Comparison of ENCODE assay signal across 13 mouse cellular contexts in genomic region chr2:34945580-34945979, GRCm38 (mm10). TPM values are rescaled to one million over a fixed set of nuclear protein-coding genes. Genes with fewer than 3 reads are reported as not detected.
"Had no signal": no experiment of that assay in that cellular context is flagged by ENCODE, and none has a peak within 500 bp of the region (broad histone marks: within the 10 kb centered on the region; RNA-seq: fewer than 3 reads in every experiment).

No protein-coding gene starts in this region.

- ATAC-seq: liver, embryonic 12.5 days had no signal

- H3K4me3 ChIP-seq: limb, embryonic 15.5 days; liver, embryonic 12.5 days; lung, embryonic 15.5 days; midbrain, embryonic 10.5 days; myocyte; stomach, embryonic 15.5 days had no signal

- H3K36me3 ChIP-seq: limb, embryonic 15.5 days; liver, embryonic 12.5 days; lung, embryonic 15.5 days; midbrain, embryonic 10.5 days; stomach, embryonic 15.5 days had no signal

- H3K27me3 ChIP-seq: lung, embryonic 15.5 days had no signal

- H3K4me1 ChIP-seq: liver, embryonic 12.5 days; stomach, embryonic 15.5 days had no signal

- DNase-seq: kidney, adult 11 months; kidney, adult 9 months; kidney, postnatal 10 days; kidney, postnatal 4 days; midbrain, embryonic 14.5 days; retina, postnatal 1 day had no signal

- H3K27ac ChIP-seq: limb, embryonic 15.5 days; liver, embryonic 12.5 days; lung, embryonic 15.5 days; stomach, embryonic 15.5 days had no signal

- H3K9me3 ChIP-seq: limb, embryonic 15.5 days; liver, embryonic 12.5 days; lung, embryonic 15.5 days; midbrain, embryonic 10.5 days; stomach, embryonic 15.5 days had no signal

- H3K4me2 ChIP-seq: limb, embryonic 15.5 days had no signal

- H3K9ac ChIP-seq: limb, embryonic 15.5 days; liver, embryonic 12.5 days; lung, embryonic 15.5 days; stomach, embryonic 15.5 days had no signal

RNA-seq across cellular contexts. Expression of gene Traf1, which starts 16.0 kb away (rescaled TPM):
- polyA plus RNA-seq: neural tube, embryonic 11.5 days had no signal
